Mouse (Mus musculus) heart, adult 2 months (tissue): ENCODE measurements at regions not wholly inside any gene's neighbourhood (a gene's known extent, or its start where the extent isn't known, plus 50 kb on each side); places are given as distances from the start of the nearest gene placed in this dataset.

Source experiments
- DNase-seq, 2 experiments: peaks; one replicate each; pipeline ENCODE4 v3.0.0; 2021
- H3K27ac ChIP-seq: fragments of 200-600 bp; 2 replicates; pipeline ENCODE4 v1.8.1; 2022
- H3K27me3 ChIP-seq: fragments of 200-500 bp; 2 replicates; pipeline ENCODE4 v1.6.1; 2012; ENCODE audit warnings: mild to moderate bottlenecking, low read length, inconsistent platforms, mixed read lengths; ENCODE audit not compliant: control insufficient read depth, insufficient read depth
- H3K36me3 ChIP-seq: fragments of 200-500 bp; 2 replicates; pipeline ENCODE4 v1.6.1; 2012; ENCODE audit warnings: low read length, inconsistent platforms; ENCODE audit not compliant: control insufficient read depth, insufficient read depth
- H3K4me1 ChIP-seq: fragments of 200-500 bp; 2 replicates; pipeline ENCODE4 v1.6.1; 2011; ENCODE audit warnings: low read length; ENCODE audit not compliant: control insufficient read depth, insufficient read depth
- H3K4me3 ChIP-seq: fragments of 200-600 bp; 2 replicates; pipeline ENCODE4 v1.8.1; 2022
- H3K79me2 ChIP-seq: fragments of 200-500 bp; replicated peaks from 2 replicates; pipeline ENCODE4 v1.6.1; 2012; ENCODE audit warnings: mild to moderate bottlenecking, inconsistent platforms, low read length, moderate library complexity, mixed read lengths; ENCODE audit not compliant: control insufficient read depth, insufficient read depth
- H3K9ac ChIP-seq: fragments of 200-500 bp; 2 replicates; pipeline ENCODE4 v1.6.1; 2012; ENCODE audit warnings: low read depth, mild to moderate bottlenecking, control low read depth, inconsistent platforms, low read length, mixed read lengths
- CTCF ChIP-seq: fragments of 200-600 bp; IDR thresholded peaks from 2 replicates; pipeline ENCODE4 v1.8.1; 2022; ENCODE audit warnings: antibody characterized with exemption, mild to moderate bottlenecking, moderate library complexity
- EP300 ChIP-seq: fragments of 200-500 bp; IDR thresholded peaks from 2 replicates; pipeline ENCODE4 v1.6.1; 2011; ENCODE audit warnings: low read depth, low read length, control low read depth; ENCODE audit not compliant: insufficient read depth
- POLR2A ChIP-seq: fragments of 200-500 bp; IDR thresholded peaks from 2 replicates; pipeline ENCODE4 v1.6.1; 2011; ENCODE audit warnings: mild to moderate bottlenecking, low read depth, low read length, control low read depth; ENCODE audit not compliant: insufficient read depth
- WGBS: fragments of 180-500 bp; shearing (Covaris S2); methylation state at CpG from one replicate; pipeline ENCODE4 v1.1.7; 2018; 5-methylcytosine and 5-hydroxymethylcytosine counted together
- intact Hi-C: fragments of 180-260 bp; cut with DNase I; formaldehyde crosslinking; loops from one replicate; pipeline ENCODE4 v1.15.1; 2025

GRCm38 (mm10) chr16:29942111-29942510 lies 122.1 kb upstream of the Hes1 start:
- no peak for TF ChIP-seq CTCF
- no peak for TF ChIP-seq POLR2A
- TF ChIP-seq EP300 = no peak
- Histone ChIP-seq H3K9ac (no peak overlapping the region), H3K27ac (no peak overlapping the region), H3K36me3 (peaks cover 15% of the 10 kb centered on the region), H3K27me3 (no peaks in the 10 kb centered on the region), H3K4me3 (no peak overlapping the region), H3K4me1 (peaks cover 30% of the 10 kb centered on the region), H3K79me2 (no peaks in the 10 kb centered on the region)
- WGBS = 91% methylated on average over 7 of the region's 7 CpGs
- intact Hi-C loops = no loop called here
- DNase-seq = no peak

GRCm38 (mm10) chr16:29943963-29944860 lies 120.0 kb upstream of the Hes1 start:
- Histone ChIP-seq H3K27ac (peak overlapping the region; percentile 91), H3K27me3 (no peaks in the 10 kb centered on the region), H3K36me3 (peaks cover 15% of the 10 kb centered on the region), H3K4me1 (peaks cover 32% of the 10 kb centered on the region), H3K4me3 (no peak overlapping the region), H3K9ac (no peak overlapping the region), H3K79me2 (no peaks in the 10 kb centered on the region)
- DNase-seq = peak; percentile 92
- TF ChIP-seq POLR2A (no peak), EP300 (peak; percentile 99)
- 53% methylated on average over 10 of the region's 10 CpGs for WGBS
- intact Hi-C loops = loop anchor here (1.0 kb wide), 1 partner anchor 29 kb away; no protein-coding TSS in a partner anchor

- whole genome bisulfite sequencing = 61% methylated on average over 5 of the region's 5 CpGs
These were observed 119.2 kb upstream of the Hes1 start for GRCm38 (mm10) chr16:29944966-29945365.

GRCm38 (mm10) chr16:29945376-29945890 lies 118.8 kb upstream of the Hes1 start:
- Histone ChIP-seq H3K4me3 (peak overlapping the region; percentile 37), H3K79me2 (no peaks in the 10 kb centered on the region), H3K4me1 (peaks cover 28% of the 10 kb centered on the region), H3K36me3 (peaks cover 15% of the 10 kb centered on the region), H3K27ac (peak overlapping the region; percentile 91), H3K27me3 (no peaks in the 10 kb centered on the region), H3K9ac (peak overlapping the region; percentile 82)
- peak; percentile 61 to 71 for DNase-seq
- intact Hi-C loops = no loop called here
- no peak for TF ChIP-seq EP300
- no peak for TF ChIP-seq CTCF
- no peak for TF ChIP-seq POLR2A
- WGBS = 2% methylated on average over 9 of the region's 9 CpGs

More at GRCm38 (mm10) chr16:29944966-29945365, 119.2 kb upstream of the Hes1 start:
- intact Hi-C loops = loop anchor here (1.0 kb wide), 1 partner anchor 30 kb away; no protein-coding TSS in a partner anchor
- Histone ChIP-seq H3K79me2 (no peaks in the 10 kb centered on the region), H3K36me3 (peaks cover 15% of the 10 kb centered on the region), H3K9ac (peak overlapping the region; percentile 82), H3K27ac (peak overlapping the region; percentile 91), H3K4me3 (no peak overlapping the region), H3K27me3 (no peaks in the 10 kb centered on the region), H3K4me1 (peaks cover 28% of the 10 kb centered on the region)
- TF ChIP-seq CTCF (no peak), EP300 (no peak), POLR2A (no peak)
- DNase-seq = no peak

GRCm38 (mm10) chr16:29945891-29946598 lies 118.1 kb upstream of the Hes1 start:
- WGBS = 1% methylated on average over 39 of the region's 39 CpGs
- peak; percentile 89 to 92 for DNase-seq
- no peaks in the 10 kb centered on the region for H3K27me3 ChIP-seq

More at GRCm38 (mm10) chr16:29945891-29946598, 118.1 kb upstream of the Hes1 start:
- intact Hi-C loops = loop anchor here (1.0 to 2.0 kb wide), 8 partner anchors 50 to 242 kb away; no protein-coding TSS in a partner anchor
- Histone ChIP-seq H3K36me3 (peaks cover 13% of the 10 kb centered on the region), H3K27ac (peak overlapping the region; percentile 91), H3K9ac (peak overlapping the region; percentile 82), H3K79me2 (no peaks in the 10 kb centered on the region), H3K4me1 (peaks cover 28% of the 10 kb centered on the region), H3K4me3 (peak overlapping the region; percentile 37)
- TF ChIP-seq CTCF = no peak
- peak; percentile 93 for TF ChIP-seq EP300
- TF ChIP-seq POLR2A = peak; percentile 24; the same call in 1 of the 2 replicates
